Mouse (Mus musculus): Measurements from ENCODE around the gene Csf1.

DNA sequence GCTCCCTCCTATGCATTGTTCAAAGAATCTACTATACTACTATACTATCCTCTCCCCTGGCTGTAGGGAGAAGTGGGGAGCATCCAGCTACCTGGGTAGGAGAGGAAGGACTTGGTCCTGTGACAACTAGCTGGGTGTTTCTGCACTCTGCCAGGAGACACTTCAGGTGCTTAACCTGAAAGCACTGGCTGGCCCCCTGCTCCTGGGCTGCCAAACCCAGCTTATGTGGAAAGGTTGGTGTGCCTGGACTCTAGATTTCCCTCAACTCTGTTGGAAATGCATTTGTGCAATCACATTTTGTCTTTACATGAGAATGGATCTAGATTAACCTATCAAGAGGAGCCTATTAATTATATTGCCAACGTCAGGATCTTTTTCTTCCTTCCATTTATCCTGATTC, 502 bp upstream of the Csf1 start:
- TF ChIP-seq CTCF (IDR thresholded peaks at IDR 0.05 in 2 of 3, conservative IDR thresholded peaks at IDR 0.05 in 1 of 3; ENCODE audit: control insufficient read depth in 1 of 3, insufficient read depth in 1 of 3, low read depth in 2 of 3, low read length in 3 of 3, poor library complexity in 1 of 3, severe bottlenecking in 1 of 3) (no peak), MAX (IDR thresholded peaks at IDR 0.05; ENCODE audit: low read length) (no peak), POLR2AphosphoS2 (IDR thresholded peaks at IDR 0.05; ENCODE audit: low read length) (no peak), EP300 (IDR thresholded peaks at IDR 0.05; ENCODE audit: low read depth in 1 of 2, low read length in 2 of 2) (no peak), SIN3A (IDR thresholded peaks at IDR 0.05; ENCODE audit: low read length) (no peak), POLR2A (IDR thresholded peaks at IDR 0.05; ENCODE audit: control insufficient read depth in 1 of 2, insufficient read depth in 1 of 2, low read depth in 1 of 2, low read length in 2 of 2, poor library complexity in 1 of 2) (no peak), MYB (IDR thresholded peaks at IDR 0.05; ENCODE audit: low read depth, low read length) (no peak), GATA1 (IDR thresholded peaks at IDR 0.05; ENCODE audit: low read depth, low read length) (no peak), RAD21 (IDR thresholded peaks at IDR 0.05; ENCODE audit: low read depth, low read length) (no peak)

Measured in MEL (cell line).